Mouse (Mus musculus) 416B (cell line): Measurements from ENCODE around the gene Ydjc.
A peak's percentile ranks its signal among the peaks of the same experiment; 100 is the strongest.
"Not testable (repeated sequence)": the region's sequence is repeated elsewhere in the genome, so short reads cannot be mapped to it uniquely, and the experiment has no call there.

Source experiments
- DNase-seq: peaks from one replicate; pipeline ENCODE4 v3.0.0; 2011; ENCODE audit warnings: low read depth

Ydjc gene

GRCm38 (mm10) chr16:17154346-17154745 lies 9.9 kb downstream of the Ydjc start:
- DNase-seq, result no peak

- not testable (repeated sequence) for DNase-seq
Measured at GRCm38 (mm10) chr16:17165478-17165877, 21.1 kb downstream of the Ydjc start.

GRCm38 (mm10) chr16:17167179-17167578 lies 22.8 kb downstream of the Ydjc start:
- no peak for DNase-seq

DNA sequence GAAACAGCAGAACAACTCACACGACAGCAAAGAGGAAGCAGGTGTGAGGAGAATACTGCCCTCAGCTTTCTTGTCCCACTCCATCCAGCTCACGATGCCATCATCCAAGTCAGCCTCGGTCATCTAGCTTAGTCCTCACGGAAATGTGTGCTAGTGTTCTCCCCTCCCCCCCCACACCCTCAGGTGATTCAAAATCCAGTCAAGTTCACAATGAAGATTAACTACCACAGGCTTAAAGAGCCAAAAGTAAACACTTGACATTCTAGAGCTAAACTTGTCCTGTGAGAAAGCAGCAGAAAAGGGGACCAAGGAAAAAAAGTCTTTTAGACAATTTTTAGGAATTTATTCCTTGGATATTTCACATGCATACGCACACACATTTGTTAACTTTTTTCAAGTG lies 23.6 kb downstream of the Ydjc start:
- no peak for DNase-seq

- no peak for DNase-seq
Measured at GRCm38 (mm10) chr16:17175765-17176164, 31.3 kb downstream of the Ydjc start.

GRCm38 (mm10) chr16:17177623-17178170 lies 33.3 kb downstream of the Ydjc start:
- peak; percentile 92 for DNase-seq

DNA sequence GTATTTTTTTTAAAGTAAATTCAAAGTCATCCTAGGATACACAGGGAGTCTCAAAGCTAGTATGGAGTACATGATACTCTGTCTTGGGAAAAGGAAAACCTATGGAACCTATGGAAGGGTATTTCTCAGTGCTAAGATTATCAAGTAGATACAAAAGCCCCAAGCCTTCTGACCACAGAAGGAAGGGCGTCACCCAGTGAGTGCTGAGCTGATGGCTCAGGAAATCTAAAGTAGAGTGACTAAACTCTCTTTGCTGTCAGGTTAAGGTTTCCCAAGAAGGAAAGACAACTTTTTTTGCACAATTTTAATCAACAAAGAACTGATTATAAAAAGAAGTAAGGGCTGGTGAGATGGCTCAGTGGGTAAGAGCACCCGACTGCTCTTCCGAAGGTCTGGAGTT lies 35.3 kb downstream of the Ydjc start:
- DNase-seq, result peak; percentile 69

DNA sequence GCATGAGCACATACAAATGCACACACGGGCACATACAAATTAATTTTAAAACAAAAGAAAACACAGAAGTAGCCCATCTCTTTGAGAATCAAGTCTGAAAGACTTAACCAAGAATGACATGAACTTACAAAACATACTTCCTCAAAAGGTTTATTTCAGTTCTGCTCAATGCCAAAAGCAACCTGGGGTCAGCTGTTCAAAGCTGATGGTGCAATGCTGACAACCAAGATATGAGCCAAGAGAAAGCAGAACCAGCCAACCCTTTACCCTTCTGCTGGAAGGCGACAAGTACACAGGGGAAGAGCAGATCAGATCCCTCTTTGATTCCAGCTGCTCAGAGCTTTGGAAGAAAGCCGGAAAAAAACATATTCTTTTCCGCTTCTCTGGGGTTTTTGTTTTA lies 37.0 kb downstream of the Ydjc start:
- peak; percentile 90 for DNase-seq

GRCm38 (mm10) chr16:17182136-17182535 lies 37.7 kb downstream of the Ydjc start:
- DNase-seq, result peak; percentile 59

DNA sequence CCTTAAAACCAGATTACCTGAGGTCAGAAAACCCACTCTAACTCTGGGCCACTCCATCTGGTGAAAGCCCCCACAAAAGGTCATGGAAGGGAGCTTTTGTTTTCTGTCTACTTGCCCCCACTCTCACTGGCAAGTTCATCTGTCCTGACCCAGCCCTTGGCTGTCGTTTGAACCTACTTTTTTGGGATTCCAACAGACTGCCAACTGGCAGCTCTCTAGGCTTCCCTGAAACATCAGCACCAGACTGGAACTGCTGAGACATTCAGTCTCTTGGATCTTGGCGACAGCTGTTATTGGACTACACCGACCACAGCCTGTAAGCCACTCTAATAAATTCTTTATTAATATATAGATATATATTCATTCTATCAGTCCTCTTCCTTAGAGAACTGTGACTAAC lies 38.6 kb downstream of the Ydjc start:
- DNase-seq, result no peak

GRCm38 (mm10) chr16:17185475-17185874 lies 41.1 kb downstream of the Ydjc start:
- DNase-seq, result peak; percentile 40

- DNase-seq, result no peak
Measured at GRCm38 (mm10) chr16:17193823-17194222, 49.4 kb downstream of the Ydjc start.

DNA sequence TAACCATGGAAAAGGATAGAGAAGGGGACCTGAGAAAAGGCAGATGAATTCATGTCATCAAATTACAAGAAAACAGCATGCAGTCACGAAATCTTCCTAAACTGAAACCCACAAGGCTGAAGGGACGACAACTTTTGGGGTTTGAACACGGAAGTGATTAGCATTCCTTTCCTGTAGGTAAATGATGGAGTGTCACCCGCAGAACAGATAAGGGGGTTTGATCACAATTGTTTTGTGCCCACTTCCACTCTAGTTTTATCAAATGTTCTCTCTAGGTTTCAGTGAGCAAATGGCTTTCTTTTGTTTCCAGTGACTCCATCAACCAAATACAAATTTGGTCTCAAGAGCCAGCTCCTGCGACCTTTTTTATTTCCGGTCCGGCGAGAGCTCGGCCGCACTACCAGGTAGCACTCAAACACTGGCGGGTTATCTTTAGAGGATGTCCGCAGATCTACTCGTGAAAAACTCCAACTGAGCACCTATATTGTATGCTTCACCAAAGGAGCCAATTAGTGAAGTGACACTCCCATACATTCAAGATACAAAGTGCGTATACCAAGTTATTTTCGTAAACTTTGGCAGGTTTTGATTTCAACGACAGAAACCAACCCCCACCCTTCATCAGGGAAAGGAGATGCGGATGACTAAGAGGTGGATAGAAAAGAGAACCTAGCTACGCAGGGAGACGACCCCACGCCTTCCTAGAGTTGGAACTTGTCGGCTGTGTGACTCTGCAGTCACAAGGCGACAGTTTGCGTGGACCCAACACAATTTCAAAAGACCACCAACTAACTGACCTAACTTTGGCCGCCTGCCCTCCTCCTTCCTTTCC lies 55.9 kb downstream of the Ydjc start:
- DNase-seq, result peak; percentile 46

- peak; percentile 85 for DNase-seq
Measured at GRCm38 (mm10) chr16:17200953-17201707, 56.7 kb downstream of the Ydjc start.

GRCm38 (mm10) chr16:17201977-17202376 lies 57.6 kb downstream of the Ydjc start:
- peak; percentile 85 for DNase-seq

- no peak for DNase-seq
Measured at GRCm38 (mm10) chr16:17202549-17202948, 58.1 kb downstream of the Ydjc start, which contains the start of gene Ube2l3. Ube2l3 (minus strand) TSS chr16:17202649.

GRCm38 (mm10) chr16:17204990-17205389 lies 60.6 kb downstream of the Ydjc start:
- DNase-seq, result peak; percentile 78

GRCm38 (mm10) chr16:17208389-17209361 lies 64.3 kb downstream of the Ydjc start, which contains the start of gene Rimbp3:
Rimbp3 (plus strand) TSS chr16:17208603.
- peak; percentile 84 for DNase-seq

DNA sequence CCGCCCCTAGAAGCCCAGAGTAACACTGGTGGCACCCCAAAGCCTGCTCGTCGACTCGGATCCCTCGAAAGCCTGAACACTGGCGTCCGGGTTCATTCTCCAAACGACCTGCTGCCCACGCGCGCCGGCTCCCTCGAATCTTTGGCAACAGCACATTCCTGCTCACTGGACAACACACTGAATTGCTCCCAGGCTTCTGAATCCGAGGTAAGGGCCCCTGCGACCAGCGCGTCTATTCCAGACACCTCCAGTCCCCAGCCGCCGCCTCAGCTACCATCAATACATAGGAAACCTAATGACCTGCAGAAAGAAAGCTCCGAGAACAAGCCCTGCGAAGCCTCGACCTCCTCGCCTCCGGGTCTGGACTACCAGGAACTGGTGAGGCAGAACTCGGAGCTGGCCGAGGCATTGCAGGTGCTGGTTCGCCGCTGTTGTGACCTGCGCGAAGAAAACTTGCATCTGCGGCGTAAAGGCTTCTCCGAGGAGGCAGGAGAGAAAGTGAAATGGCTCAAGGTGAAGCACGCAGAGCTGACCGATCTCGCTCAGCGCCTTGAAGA lies 65.1 kb downstream of the Ydjc start:
- DNase-seq, result no peak
